Mouse (Mus musculus) CD8-positive naive resting alpha-beta T cell, adult 2 months (primary cell): Measurements from ENCODE around the gene Clps.
"Not testable (repeated sequence)": the region's sequence is repeated elsewhere in the genome, so short reads cannot be mapped to it uniquely, and the experiment has no call there.

ENCODE experiments used
- DNase-seq, 2 experiments: peaks; one replicate each; pipeline ENCODE4 v3.0.0; 2022; ENCODE audit warnings: low read depth in 2 of 2, low spot score in 2 of 2

Gene Clps

DNA sequence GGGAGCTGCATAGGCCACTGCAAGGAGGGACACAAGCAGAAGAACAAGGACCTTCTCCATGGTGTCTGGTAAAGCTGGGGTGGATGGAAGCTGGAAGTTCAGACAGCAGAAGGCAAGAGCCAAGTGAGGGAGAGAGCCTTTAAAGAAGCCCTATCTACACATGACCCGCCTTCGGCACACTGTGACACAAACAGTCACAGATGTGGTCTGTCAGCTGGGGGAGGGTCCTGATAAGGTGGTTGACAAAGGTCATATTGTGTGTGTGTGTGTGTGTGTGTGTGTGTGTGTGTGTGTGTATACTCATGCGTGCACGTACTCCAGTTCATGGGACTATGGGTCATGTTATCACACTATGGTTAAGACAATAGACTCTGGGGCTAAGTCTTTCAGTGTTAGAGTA is at the start of gene Clps:
Gene Clps, minus strand, starts transcription at position 169 of the 400 bp plus-strand sequence.
- DNase-seq = no peak

DNA sequence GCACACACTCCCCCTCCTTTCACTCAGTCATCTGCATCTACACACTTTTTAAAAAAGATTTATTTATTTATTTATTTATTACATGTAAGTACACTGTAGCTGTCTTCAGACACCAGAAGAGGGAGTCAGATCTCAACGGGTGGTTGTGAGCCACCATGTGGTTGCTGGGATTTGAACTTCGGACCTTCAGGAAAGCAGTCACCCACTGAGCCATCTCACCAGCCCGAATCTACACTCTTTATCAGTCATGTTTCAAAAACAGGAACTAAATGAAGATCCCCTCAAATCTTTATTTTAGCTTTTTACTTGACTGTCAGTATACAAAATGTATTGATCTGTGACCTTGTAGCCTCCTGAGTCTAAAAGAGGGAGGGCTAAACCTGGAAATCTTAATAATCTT is 49.0 kb upstream of the Clps start:
- DNase-seq = no peak

DNA sequence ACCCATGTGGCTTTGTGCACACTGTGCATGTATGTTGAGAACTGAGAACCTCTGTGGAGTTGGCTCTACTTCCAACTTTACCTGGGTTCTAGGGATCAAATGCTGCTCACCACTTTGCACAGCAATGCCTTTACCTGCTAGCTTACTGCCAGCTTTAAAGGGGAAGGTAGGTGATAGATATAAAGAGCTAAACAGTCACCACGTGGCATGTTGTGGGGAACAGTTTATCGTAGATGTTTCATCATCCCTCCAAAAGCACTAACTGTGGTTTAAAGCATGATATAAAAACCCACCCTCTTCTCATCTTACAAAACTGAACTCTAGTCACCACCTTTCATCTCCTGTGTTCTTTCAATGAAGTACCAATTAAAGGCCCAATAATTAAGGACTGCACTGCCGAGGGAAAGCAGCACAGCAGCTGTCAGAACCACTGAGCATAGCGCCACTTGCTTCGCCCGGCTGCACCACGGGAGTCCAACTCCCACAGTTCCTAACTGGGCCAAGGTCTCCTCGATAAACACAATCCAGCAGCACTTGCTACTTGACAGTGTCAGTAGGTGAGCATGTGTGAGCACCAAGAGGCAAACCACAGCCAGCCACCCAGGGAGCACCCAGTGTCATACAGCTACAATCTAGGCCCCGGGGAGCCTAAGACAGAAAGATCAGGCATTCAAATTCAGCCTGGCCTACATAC is 41.1 kb upstream of the Clps start:
- DNase-seq = no peak

DNA sequence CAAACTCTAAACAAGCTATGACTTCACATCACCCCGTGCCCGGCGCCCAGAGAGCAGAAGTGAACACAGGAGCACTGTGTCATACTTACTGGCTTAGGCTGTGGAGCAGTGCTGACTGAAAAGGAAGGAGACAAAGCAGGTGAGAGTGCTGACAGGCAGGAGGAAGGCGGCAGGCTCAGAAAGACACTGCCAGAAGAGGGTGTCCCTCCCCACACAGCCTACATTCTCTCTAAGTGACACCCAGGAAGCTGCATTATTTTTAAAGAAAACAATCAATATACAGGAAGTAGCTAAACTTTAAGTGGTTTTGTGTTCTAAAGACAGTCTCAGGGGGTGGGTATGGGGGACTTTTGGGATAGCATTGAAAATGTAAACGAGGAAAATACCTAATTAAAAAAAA is 40.2 kb upstream of the Clps start:
- no peak for DNase-seq

DNA sequence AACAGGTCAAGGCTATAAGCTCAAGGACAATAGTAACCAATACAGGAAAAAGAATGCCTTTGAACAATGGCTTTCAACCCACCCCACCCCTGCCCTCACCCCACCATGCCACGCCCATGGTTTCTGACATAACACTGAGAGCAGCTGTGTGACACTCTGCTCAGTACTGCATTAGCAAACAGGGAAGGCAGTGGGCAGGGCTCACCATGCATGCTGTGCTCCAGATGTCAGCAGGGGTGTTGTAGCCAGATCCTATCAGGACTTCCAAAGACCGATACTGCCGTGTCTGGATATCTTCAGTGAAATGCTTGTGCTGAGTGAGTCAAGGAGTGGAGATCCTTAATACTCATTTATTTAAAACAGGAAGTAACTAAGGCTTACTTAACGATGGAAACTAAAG is 33.4 kb upstream of the Clps start:
- peak in 1 of 2 experiments; percentile 22 for DNase-seq

DNA sequence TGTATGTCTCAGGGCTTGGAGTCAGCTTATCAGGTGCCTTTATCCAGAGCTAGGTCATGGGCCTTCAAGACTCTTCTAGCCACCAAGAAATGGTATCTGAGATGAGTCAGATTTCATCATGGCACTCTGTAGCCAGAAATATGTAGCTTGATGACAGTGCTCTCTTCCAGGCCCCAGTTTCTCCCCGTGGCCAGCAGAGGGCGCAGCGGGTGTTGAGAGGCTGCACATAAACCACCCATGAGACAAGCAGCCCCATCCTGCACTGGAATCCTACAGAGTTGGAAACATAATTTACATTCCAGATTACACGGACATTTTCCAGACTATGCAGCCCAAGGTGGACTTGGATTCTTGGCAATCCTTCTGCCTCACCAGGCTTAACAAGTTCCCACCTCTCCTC is 32.4 kb upstream of the Clps start:
- peak; percentile 76 to 86 for DNase-seq

DNA sequence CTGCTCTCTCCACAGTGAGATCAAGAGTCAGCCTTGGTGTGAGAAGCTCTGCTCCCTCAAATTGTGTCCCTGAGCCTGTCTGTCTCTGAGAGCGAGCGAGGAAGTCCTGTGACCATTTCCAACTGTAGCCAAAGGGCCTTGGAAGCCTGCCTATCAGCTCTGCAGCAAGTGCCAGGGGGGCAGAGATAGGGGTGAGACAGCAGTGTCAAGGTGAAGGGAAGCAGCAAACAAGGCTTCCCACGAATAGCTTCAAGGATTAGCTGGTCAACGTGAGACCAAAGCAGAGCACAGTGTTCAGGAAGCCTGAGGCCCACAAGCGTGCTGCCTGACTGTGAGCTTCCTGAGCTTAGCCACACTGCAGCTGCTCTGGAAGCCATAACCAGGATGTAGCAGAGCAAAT is 30.9 kb upstream of the Clps start:
- DNase-seq = no peak

DNA sequence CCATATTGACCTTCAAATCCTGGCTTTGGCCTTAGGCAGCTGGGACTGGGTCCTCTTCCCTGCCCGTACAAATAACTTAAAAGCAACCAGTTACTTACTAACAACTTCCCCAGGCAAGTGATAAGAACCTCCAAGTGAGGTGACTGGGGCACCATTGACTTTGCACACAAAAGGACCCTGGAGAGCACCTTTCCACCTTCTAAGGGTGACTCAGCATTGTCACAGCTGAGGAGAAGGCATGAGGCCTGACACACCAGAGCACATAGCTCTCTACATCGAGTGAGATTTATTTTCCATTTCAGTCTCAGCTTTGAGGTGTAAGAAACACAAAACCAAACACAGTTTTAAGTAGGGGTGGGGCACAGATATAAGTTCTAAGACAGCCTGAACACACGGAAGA is 30.0 kb upstream of the Clps start:
- no peak for DNase-seq

DNA sequence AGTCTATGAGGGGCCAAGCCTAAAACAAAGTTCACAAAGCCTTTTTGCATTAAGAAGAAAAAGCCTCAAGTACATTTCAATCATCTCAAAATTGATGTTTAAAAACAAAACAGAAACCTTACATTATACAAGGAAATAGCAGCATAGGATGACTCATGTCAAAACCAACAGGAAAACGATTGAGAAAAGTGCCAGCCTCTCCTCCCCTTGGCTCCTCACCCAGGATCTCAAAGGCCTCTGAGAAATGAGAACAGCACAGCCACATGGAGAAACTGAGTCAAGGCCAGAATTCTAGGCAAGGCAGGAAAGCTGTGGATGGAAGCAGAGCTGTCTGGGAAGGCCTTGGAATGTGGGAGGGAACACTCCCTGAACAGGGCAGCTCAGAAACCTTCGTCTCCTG is 28.0 kb upstream of the Clps start:
- no peak for DNase-seq

DNA sequence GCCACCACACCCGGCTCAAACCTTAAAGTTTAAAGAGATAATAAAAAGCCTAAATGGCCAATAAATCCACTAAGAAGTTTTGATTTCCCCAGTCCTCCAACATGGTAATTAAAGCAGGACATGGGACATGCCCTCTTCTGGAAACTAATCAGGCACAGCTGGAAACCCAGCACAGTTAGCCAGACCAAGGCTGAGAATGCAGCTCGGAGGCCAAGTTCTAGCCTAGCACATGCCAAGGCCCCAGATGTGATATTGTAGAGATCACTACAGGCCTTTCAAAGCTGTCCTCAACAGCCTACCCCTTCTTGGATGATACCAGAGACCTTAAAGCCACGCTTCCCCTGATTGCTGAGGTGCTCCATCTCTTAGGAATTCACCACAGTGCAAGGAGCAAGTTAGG is 25.9 kb upstream of the Clps start:
- DNase-seq = no peak

DNA sequence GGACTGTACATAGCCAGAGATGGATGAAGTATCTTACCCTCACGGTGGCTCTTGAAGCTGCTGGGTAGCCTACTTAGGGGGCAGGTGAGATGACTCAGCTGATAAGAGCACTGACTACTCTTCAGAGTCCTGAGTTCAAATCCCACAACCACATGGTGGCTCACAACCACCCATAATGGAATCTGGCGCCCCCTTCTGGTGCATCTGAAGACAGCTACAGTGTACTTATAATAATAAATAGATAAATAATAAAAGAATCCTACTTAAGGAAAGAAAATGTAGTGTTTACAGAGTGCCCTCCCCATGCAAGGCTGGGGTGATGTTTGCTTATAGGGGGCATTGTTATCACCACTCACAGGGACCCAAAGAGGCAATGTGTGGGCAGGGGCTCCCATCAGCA is 20.5 kb upstream of the Clps start:
- DNase-seq = no peak

DNA sequence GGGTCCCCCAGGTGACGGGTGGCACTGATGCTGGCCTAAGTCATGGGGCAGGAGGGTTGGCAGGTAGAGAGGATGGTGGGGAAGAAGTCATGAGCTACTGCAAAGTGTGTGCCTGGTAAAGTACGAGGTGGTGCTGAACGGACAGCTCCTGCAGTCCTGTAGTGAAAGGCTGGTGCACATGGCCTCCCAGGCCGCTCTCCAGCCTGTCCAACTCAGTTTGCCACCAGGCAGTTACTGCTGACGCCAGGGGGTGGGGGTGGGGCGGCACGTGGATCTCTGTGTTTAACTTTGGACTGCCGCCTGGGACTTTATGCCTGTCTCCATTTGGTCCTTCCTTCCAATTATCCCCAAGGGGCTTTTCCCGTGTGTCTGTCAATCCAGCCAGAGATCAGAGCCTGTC is 19.8 kb upstream of the Clps start:
- DNase-seq = peak; percentile 27 to 37

DNA sequence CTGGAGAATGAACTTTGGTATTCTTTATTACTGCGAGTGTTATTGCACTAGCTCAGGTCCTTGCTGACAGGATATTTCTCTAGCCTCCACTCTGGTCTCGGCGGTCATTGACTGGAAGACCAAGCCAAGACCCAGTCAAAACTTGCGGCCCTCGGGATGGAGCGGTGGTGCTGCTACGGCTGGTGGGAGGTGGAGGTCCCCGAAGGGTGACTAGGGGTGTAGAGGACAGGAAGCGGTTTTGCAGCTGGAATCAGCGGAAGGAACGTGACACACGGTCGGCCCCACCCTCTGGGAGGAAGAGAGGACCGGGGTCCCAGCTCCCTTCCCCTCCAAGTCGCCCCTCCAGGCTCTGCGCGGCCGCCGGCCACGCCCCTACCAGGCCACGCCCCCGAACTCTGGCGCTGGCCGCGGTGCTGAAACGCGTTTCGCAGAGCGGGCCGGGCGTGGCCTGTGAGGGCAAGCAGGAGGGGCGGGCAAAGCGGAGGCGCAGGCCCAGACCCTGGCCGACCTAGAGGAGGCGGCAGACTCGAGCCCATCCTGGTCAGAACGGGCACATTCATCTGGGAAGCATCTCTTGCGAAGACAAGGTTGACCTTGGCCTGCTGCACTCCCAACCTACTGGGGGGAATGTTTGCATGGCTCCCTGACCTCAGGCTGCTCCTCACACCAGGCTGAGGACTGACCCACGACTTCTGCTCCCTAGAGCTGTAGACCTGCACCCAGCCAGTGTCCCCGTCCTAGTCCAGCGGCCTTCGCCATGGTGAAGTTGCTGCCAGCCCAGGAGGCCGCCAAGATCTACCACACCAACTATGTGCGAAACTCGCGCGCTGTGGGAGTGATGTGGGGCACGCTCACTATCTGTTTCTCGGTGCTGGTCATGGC is 14.9 kb upstream of the Clps start, which contains the start of gene Lhfpl5:
Gene Lhfpl5, plus strand, starts transcription at position 398 of the 882 bp plus-strand sequence.
- peak; percentile 26 to 41 for DNase-seq

DNA sequence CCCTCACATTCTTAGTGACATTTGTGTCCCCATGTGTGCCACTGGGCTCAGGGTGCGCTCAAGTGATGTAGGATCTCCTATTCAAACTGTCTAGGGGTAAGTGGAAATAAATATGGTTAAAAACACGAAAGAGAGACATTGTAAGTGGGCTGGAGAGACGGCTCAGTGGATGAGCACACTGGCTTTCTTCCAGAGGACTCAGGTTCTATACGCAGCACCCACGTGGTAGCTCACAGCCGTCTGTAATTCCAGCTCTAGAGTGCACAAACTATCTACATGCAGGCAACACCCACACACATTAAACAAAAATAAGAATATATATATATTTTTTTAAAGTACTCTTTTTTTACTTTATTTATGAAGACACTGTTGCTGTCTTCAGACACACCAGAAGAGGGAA is 12.4 kb upstream of the Clps start:
- DNase-seq = no peak

DNA sequence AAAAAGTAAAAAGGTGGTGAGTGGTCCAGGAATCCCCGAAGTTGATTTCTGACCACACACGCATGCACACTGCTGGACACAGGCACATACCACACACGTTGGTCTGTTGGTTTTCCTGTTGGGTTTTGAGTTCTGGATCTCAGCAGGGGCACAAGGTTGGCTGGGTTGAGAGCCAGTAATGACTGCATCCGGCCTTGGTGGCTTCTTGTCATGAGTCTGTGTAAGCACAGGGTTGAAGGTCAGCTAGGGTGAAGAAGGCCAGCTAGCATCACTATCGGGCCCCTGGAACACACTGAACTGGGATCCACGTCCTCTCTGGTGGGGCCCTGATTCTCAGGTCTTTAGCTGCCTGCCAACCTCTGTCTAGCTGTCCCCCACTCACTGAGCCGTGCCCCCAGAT is 12.0 kb upstream of the Clps start:
- DNase-seq = no peak

DNA sequence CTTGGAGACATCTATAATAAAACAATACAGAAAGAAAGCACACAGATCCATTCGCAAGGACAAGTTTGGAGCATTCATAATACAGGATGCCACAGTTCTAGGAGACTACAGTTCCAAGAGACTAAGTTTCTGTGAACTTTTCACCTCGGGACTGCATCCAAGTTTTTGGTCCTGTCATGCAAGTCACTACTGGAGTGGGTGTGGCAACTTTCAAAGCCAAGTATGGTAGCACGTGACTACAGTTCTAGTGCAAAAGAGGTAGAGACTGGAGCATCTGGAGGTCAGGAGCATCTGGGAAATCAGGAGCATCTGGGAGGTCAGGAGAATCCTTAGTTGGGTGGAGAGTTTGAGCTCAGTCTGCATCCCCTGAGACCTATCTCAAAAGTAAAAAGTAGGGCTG is 11.3 kb upstream of the Clps start:
- no peak for DNase-seq

DNA sequence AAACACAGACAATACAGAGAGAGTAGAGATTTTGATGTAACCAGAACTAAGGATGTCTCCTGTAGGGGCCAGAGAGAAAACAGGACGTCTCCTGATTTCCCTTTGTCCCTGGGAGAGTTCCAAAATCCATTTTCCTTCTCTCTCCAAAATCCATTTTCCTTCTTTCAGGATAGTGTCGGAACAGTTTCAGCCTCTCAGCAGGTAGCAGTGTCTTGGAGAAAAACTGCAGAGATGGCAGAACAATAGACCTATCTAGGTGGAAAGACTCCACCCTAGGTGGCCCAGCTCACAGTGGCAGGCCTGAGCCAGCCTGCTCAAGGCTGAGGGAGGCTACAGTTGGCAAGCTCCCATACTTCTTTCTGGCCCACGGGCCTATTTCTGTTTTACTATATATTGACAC is 7.0 kb upstream of the Clps start:
- no peak for DNase-seq

DNA sequence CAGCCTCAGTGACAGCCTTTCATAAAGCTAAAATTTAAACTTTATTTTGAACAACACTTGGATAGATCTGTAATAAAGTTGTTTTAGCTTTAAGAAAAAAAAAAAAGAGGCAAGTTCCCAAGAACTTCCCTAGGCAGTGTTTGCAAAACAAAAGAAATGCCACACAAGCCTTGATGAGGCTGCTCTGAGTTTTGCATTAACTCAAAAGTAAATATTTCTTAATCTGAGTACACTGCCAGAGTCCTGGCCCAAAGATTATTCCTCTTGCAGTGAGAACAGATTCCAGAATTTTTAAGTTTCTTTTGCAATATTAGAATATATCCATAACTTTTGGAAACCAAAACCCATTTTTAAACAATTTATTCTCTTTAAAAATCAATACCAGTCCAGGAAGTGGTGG is 4.6 kb upstream of the Clps start:
- DNase-seq = no peak

DNA sequence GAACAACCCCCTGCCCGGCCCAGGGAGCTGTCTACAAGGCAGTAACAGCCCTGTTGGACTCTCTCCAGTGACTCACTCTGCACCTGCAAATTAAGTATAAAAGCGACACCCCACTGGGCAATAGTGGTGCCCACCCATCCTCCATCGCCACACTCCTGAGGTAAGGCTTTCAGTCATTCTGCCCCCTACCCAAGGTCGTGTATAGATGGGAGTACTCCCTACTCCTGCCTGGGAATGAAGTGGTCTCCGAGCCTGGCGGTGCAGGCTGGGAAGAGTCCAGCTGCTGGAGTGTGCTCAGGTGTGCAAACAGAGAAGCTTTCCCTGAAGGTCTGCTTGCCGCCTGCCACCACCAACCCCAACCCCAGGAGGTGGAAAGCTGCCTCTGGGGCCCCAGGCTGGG is 1.0 kb upstream of the Clps start:
- no peak for DNase-seq

DNA sequence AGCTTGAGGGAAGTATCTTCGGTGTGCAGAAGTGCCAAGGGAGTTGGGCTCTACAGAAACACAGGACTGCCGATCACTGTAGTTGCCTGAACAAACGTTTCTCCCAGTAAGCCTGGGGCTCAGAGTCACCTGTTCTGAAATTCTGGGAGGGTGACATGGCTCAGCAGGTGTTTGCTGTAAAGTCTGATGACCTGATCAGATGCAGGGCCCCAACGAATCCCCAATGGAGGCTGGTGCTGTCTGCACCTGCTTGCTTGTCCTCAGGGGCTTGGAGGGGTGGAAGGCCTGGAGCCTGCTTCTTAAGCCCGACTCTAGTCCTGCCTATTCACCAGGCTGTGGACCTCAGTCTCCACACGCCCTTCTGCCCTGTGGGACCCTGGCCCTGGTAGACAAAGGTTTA is 2.8 kb downstream of the Clps start:
- DNase-seq = no peak

DNA sequence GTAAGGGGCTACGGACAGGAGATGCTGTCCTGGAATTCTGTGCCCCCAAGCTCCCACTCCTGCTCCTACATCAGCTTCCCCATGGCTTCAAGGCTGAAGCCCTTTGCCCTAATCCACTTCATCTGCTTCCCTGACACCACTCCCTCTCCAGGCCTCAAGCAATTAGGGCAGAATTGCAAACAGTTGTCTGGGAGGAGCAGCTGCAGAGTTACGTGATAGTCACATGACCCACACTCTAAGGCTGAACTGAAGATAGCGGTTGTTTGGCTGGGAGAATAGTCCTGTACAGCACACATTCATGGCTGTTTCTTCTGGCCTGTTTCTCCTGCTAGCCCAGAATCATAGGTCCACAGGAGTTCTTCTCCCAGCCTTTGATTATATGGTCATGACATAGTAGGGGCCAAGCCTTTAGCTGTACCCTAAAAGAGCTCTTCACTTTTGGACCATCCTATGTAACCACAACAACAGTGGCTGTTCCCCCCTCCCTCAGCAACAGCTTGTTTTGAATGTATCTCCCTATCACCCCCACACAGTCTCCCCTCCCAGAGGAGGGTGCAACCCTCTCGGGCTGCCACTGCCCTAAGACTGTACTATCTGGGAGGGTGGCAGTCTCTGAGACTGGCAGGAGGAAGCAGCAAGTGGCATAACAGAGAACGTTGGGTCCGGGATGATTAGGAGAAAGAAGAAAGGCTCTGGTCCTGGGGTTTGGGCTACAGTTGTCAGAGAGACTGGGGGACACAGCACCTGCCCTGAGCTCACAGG is 3.8 kb downstream of the Clps start:
- DNase-seq = no peak

DNA sequence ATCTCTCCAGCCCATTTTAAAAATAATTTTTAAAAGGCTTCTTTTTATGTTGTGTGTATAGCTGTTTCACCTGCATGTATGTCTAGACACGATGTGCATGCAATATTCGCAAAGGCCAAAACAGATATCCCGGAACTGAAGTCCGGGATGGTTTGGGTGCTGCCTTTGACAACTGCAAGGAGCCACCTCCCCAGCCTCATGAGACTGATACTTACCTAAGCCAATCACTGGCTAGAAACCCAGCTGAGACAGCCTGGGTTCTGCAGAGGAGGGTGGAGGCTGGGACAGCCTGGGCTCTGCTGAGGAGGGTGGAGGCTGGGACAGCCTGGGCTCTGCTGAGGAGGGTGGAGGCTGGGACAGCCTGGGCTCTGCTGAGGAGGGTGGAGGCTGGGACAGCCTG is 6.5 kb downstream of the Clps start:
- not testable (repeated sequence) for DNase-seq
